Mouse (Mus musculus) layer of hippocampus, adult 11-12 months (tissue): ENCODE measurements around the gene 4933407L21Rik.
A peak's percentile ranks its signal among the peaks of the same experiment; 100 is the strongest.

Experiments
- DNase-seq: peaks from one replicate; pipeline ENCODE4 v3.0.0; 2022; ENCODE audit warnings: low spot score

Gene 4933407L21Rik

DNA sequence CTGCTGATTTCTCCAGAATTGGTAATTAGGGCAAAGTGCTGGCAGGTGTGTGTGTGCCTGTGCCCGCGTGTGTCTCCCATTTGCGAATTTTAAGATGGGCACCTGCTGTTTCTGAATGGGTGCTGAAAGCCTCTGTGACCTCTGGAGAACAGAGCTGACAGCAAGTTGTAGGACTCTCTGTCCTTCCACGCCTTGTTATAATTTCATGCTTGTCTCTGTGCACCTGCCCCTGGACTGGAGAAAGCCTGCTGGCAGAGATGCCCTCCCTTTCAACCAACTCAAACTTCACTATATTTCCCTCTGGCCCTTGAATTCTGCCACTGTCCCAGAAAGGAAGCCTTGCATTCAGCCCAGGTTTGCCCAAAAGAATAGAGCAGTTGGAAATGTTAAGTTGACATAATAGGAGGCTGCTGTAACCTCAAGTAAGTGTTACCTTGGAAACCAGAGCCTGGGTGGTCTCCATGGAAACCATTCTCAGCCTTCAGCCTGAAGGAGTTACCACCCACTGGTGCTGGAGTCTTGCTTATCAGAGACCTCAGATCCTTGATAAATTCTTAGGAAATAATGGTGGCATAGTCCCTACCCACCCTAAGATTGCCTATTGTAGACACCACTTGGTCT lies 11.3 kb upstream of the 4933407L21Rik start:
- DNase-seq: peak; percentile 62

DNA sequence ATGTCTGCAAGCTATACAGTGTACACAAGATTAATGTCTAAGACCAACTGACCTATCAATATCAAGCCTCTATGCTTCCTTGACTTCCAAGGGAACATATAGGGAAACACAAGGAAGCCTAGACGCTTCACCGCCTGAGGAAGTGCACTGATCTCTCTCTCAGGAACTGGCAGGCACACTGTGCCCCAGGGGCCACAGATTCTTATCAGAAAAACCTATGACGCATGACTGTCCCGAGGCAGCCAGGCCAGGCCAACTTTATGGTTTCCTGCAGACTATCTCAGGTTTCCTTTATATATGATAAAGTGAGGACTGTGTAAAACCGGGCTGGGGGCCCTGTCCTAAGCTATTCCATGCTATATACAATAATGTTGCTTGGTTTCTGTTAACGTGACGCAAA lies 8.7 kb upstream of the 4933407L21Rik start:
- no peak for DNase-seq

- DNase-seq: peak; percentile 64
These were observed 6.6 kb upstream of the 4933407L21Rik start for GRCm38 (mm10) chr1:85921725-85922124.

DNA sequence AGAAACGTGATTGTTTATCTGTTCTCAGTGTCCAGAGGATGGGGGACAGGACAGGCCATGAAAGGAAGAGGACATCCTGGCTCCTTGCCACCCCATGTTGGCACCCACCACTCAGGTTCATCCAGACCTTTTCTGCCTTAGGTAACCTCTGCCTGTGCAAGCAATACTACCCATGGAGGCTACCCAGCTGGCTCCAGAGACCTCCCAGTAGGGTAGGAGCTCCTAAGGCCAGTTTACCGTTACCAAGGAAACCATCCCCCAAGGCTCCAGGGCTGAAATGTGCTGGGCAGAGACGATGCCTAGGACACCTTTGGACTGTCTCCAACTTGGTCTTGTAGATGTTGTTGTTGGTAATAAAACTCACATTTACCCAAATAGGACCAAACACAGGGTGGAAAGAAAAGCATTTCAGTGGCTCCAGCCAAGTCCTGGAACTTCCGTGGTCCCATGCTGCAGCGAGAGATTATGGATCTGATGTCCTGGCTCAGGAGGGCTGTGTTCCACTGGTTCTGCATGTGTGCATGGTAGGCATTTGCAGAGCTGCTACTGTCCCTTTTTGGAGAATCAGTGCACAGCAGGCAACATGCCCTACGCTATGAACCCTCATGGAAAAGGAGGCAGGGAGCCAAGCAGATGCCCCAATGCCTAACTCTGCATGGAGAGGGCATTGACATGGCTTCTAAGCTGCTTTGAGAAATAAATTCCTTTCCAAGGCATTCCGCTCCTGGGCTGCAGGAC lies 6.0 kb upstream of the 4933407L21Rik start:
- no peak for DNase-seq

GRCm38 (mm10) chr1:85922865-85923211 lies 5.4 kb upstream of the 4933407L21Rik start:
- DNase-seq: no peak

GRCm38 (mm10) chr1:85925183-85925582 lies 3.1 kb upstream of the 4933407L21Rik start:
- DNase-seq: no peak

DNA sequence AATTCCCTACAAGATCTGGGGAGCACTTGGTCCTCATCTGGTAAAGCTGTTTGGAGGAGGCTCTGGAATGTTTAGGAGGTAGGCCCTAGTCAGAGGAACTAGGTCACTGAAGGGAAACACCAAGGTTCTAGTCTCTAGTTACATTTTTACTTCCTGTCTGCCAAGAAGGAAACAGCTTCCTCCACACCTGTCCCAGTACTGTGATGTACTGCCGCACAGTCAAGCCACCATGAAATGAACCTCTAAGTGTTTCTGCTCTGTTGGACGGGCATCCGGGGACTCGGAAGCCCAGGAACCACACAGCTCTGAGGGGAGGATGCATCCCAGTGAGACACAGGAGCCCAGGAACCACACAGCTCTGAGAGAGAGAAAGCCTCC lies 394 bp downstream of the 4933407L21Rik start:
- DNase-seq: no peak

DNA sequence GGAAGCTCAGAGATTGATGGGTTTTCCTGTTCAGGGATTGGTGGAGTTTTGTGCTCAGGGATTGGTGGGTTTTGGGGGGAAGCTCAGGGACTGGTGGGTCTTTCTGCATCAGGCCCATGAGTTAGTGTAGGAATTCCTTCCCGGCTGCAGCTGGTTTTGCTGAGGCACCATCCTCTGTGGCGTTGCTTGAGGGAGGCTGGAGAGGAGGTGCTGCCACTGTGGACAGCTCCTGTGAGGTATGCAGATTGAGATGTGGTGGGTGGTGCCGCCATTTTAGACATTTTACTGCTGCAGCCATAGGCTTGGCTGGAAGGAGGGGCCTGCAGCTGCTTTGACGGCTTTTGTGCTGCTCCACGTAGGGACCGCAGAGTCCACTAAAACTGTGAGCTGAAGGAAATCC lies 1.1 kb downstream of the 4933407L21Rik start:
- no peak for DNase-seq

GRCm38 (mm10) chr1:85931170-85931569 lies 2.9 kb downstream of the 4933407L21Rik start:
- DNase-seq: peak; percentile 58

GRCm38 (mm10) chr1:85933226-85933625 lies 4.9 kb downstream of the 4933407L21Rik start:
- no peak for DNase-seq

DNA sequence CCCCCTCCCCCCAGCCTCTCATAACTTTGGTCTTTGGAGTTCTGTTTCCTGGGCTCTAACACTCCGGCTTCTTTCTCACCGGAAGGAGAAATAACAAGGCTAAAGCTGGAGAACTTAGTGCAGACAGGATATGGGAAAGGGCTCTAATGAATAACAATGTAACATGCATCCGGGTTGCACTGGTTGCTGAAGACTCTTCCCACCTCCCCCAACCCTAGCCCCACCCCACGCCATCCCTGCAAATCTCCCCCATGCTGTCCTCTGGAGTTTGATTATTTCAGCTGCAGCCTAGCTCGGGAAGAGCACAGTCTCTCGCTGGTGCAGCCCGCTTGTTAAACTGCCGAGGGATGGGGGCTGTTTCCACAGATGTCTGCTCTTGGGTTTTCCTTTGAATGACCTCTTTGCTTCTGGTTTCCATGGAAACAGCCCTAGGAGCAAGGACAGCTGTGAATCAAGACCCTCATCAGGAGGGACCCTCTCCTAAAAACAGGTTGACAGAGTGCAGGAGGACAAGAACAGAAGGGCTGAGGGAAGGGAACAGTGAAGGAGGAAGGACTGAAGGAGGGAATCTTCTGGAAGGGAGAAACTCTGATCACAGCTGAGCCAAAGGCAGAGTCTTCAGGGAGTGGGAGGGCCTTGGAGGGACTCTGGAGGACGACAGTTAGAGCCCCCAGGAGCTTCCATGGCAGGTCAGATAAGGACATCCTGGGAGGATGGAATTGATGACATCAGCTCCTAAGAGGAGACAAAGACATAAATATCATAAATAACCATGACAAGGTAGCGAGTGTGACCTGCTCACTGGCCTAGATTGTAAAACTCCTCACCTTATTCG lies 5.6 kb downstream of the 4933407L21Rik start:
- DNase-seq: no peak

DNA sequence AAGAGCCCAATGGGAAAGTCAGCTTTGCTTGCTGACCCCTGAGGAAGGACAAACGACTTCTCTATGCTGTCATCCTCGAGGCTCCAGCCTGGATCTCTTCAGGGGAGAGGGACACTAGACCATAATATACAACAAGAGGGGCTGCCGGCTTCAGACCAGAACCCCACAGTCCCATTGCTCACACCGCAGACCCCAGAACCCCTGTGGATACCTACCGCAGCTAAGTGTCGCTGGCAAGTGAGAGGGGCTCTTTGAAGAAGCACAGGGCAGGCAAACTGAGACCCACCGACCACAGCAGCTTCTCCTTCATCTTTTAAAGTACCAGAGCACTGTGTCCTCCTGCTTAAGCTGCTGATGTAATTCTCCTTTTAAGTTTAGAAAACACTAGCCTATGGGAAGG lies 6.3 kb downstream of the 4933407L21Rik start:
- no peak for DNase-seq

DNA sequence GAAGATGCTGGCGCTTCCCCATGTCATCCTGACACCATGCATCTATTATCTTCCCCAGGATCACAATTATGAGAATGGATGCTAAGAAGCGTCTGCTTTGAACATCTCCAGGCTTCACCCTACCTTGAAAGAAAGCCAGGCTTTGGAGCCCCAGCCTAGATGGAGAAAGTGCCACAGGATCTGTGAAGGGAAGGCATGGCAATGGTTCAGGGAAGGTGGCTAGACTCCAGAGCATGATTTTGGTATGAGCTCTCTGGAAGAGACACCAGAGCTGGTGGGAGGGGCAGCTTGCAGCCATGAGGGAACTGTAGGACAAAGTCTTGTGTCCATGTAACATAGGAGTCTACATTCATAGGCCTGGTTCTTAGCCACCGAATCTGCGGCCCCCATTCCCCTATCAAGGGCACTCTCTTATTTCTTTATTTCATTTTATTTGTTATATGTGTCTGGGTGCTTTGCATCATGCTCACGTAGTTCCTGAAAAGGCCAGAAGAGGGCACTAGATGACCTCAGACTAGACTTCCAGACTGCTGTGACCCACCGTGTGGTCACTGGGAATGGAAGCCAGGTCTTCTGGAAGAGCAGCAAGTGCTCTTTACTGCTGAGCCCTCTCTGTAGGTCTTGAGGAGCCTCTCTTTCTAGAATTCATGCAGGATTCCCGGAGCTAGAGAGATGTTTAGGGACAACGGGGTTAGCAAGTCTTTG lies 7.0 kb downstream of the 4933407L21Rik start:
- DNase-seq: peak; percentile 77

GRCm38 (mm10) chr1:85936265-85936664 lies 8.0 kb downstream of the 4933407L21Rik start:
- no peak for DNase-seq

DNA sequence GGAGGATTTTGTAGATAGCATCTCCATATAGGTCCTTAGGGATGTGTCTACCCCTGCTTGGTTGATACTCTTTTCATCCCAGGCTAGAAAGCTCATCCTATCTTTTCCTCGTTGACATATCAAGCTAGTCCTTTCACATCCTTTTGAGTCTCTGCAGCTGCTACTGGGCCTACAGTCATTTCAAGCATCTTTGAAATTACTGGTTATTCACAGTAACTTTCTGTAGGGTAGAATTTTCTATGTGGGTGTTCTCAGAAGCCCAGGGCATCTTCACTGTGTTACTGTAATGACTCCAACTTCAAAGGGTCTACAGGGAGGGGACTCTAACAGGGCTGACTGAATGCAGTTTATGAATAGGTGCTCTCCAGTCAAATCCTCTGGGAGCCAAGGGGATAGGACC lies 9.0 kb downstream of the 4933407L21Rik start:
- no peak for DNase-seq

- DNase-seq: no peak
These were observed 14.0 kb downstream of the 4933407L21Rik start for GRCm38 (mm10) chr1:85942318-85942717.

GRCm38 (mm10) chr1:85949085-85949684 lies 20.9 kb downstream of the 4933407L21Rik start:
- no peak for DNase-seq

- DNase-seq: no peak
These were observed 26.9 kb downstream of the 4933407L21Rik start for GRCm38 (mm10) chr1:85955150-85955549.

GRCm38 (mm10) chr1:85957290-85957689 lies 29.0 kb downstream of the 4933407L21Rik start:
- no peak for DNase-seq

- DNase-seq: no peak
These were observed 29.8 kb downstream of the 4933407L21Rik start for GRCm38 (mm10) chr1:85957942-85958619.

- no peak for DNase-seq
These were observed 31.0 kb downstream of the 4933407L21Rik start for GRCm38 (mm10) chr1:85959129-85959888.
